Mouse (Mus musculus): ENCODE data around the gene Hps6.

DNA sequence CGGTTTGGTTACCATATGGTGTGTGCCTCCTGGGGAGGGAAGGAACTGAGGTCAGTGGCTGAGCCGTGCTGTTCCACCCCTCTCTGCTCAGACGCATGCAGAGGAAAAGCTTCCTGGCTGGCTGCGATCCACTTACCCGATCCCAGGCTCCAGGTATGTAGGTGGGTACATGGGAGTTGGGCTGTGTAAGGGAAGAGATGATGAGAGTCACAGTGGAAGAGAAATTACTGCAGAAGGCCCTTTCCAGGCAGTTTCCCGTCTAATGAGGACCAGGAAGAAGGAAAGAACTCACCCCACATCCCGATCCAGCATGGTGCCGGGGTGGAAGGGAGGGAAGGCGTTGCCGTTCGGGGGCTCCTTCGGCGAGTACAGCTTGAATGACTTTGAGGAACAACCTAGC is 32.7 kb downstream of the Hps6 start:
- TF ChIP-seq CTCF (IDR thresholded peaks at IDR 0.05; ENCODE audit: low read depth, low read length) = no peak
- no peak for TF ChIP-seq TAL1 (conservative IDR thresholded peaks at IDR 0.05; ENCODE audit: low read depth, low read length)

All from G1E (cell line).